Mouse (Mus musculus) lung, adult 18-20 months (tissue): Measurements from ENCODE around the gene Shtn1.

Experiments used
- DNase-seq, 2 experiments: peaks; one replicate each; pipeline ENCODE4 v3.0.0; 2022; ENCODE audit warnings: mixed read lengths in 2 of 2

The Shtn1 gene

DNA sequence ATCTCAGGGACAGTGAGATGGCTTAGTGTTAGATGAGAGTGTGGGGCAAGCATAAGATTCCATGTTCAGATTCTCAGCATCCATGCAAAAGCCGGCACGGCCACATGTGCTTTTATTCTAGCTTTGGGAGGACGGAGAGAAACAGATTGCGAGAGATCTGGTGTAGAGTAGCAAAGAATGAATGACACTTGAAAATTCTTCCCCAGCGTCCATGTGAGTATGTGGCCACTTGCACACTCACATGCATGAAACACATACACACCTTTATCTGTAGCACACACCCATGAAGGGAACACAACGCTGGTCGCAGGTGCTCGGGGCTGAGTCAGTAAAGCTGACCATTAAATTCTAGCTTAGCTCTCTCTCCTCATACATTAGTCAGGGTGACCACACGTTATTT lies 24.3 kb downstream of the Shtn1 start:
- no peak for DNase-seq

DNA sequence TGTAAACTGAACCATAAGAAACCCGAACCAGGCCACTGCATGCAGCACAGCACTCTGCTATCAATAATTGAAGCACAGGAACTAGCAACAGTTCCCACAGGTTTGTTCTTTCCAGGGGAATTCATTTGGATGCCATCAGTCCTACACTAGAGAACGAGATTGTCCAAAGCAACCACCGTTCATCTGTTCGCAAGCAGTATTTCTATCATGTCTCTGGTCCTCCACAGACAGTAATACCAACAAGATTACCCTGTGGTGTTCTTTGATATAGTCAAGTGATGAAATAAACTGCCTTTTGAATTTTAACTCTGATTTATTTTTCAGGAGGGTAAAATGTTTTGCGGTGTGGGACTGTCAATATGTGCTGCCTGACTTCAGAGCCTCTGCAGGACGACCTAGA lies 27.0 kb downstream of the Shtn1 start:
- no peak for DNase-seq

DNA sequence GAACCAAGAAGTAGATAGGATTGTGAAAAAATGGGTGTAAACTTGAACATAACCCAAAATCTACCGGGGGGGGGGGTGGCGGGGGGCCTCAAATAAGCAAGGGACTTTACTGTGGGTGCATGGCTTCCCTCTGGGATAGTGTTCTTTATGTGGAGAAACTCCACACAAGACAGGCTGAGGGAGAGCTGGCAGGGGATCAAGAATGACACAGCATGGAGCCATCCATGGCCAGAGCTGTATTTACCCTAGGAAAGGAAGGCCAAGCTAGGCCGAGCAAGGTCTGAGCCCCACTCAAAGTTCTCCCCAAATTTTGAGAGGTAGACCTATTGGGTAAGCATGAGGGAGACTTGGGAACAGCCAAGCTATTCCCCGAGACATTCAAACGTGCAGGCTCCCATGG lies 28.4 kb downstream of the Shtn1 start:
- DNase-seq, result no peak

DNA sequence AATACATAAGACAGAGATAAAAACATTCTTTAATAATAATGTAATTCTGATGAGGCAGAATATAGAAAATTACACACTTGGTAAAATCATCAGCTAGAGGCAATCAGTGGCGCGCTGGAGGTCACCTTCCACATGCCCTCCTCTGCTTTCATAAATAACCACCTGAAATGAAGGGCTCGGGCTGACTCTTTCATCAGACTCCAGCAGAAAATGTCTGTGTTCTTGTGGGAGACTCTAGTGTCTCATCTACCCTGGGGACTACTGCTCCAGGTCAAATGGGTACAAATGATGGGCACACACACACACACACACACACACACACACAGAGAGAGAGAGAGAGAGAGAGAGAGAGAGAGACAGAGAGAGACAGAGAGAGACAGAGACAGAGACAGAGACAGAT lies 34.8 kb downstream of the Shtn1 start:
- DNase-seq, result no peak

DNA sequence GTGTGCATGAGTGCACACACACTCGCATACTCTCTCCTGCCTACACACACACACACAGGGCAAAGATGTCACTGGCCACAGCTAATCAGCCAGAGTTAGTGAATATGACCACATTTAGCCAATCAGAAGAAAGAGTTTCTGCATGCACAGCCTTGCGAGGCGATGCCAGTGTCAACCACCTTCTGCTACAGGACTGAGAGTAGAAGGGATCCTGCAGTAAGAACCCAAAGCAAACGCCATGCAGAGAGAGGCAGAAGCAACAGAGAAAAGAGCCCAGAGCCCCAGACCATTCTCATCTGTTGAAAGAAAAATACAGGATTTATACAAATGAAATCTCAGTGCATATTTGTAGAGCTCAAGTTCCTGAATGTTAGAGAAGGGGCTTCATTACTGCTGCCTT lies 37.1 kb downstream of the Shtn1 start:
- no peak for DNase-seq

DNA sequence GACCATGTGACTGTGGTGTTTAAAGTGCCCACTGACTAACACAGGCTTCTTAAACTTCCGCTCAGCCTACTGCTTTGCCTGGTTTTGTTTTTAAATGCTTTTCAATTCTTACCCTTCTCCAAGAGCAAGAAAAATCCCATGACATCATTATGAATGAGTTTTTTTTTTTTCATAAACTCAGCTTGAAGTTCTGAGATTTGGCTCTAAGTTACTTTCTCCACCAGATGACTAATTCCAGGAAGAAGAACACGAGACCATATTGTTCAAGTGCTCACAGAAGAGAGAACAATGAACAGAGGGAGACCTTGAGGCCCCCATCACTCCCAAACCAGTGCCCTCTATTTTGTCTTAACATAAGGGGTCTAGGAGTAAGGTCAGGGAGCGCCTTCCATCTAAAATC lies 39.1 kb downstream of the Shtn1 start:
- DNase-seq, result no peak

DNA sequence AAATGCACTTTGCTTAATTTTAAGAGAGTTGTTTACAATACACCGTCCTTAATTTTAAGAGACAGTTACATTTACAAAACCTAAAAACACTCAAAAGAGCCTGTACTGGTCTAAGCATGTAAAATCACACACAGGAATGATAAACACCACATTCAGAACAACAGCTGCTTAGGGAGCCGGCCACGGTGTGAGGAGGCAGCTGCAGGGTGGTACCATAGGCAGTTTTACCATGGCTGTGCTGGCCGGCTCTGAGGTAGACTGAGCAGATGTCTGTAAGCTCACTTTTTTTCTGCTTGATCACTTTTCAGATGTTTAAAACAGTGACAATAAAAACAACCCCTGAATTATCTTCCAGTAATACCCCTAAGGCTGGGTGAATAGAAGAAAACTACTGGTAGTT lies 42.7 kb downstream of the Shtn1 start:
- DNase-seq, result no peak

DNA sequence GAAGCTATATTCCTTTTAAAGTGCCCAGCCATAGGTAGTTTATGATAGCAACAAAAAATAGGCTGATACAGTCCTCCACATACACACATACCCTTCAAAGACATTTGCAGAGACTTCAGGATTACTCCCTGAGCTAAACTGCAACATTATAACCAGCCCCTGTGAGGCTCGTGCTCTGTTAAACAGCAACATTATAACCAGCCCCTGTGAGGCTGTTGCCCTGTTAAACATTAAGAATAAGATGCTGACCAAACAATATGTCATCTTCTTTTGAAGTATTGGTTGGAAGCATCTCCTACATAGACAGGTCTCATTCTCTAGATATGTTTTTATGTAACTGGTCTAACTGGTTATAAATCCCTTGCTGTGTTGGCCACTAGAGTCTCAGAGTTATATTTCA lies 45.7 kb downstream of the Shtn1 start:
- no peak for DNase-seq

DNA sequence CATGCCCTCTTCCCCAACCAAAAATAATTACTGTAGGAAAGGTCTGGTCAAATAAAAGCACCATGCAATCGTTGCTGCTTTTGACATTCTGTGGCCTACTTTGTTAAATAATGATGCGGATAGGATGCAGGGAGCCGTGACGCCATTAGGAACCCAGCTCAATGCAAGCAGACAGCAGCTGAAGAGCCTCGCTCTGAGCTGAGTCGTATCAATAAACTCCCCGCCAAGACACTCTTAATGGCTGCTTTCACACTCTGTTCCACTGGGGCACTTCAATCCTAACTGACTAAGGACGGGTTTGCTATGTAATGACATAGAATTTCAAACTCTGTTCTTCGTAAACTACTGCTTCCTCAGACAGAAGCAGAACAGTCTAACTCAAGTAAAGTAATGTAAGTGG lies 46.9 kb downstream of the Shtn1 start:
- DNase-seq, result no peak

DNA sequence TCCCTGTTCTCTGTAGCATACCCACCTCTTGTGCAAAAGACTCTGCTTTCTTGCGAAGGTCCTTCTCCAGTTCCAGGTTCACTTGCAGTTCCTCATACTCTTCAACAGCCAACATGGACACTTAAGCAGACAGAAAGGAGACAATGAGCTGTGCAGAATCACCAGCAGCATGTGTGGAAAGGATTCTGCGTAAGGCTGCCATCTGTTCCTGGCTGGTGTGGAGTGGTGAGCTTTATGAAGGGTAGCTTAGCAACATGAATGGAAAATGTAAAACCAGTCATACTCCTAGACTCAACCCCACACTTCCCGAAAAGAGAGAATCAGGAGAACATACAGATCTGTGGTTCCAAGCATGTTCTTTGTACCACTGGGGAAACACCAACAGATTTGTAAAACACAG lies 47.8 kb downstream of the Shtn1 start:
- no peak for DNase-seq

DNA sequence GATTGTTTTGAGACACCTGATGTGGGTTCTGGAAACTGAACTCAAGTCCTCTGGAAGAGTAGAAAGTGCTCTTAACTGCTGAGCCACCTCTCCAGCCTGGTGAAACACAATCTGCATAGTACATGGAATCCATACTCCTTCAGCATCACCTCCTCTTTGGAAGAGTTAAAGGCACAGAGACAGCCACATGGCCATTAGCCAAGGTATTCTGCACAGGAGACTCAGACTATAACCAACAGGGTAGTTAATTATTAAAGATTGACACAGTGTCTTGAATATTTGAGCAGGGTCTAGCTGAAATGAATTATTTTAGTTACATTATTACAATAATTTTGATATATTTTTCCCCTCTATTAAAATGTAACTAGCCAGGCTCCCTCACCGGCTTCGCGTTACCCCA lies 52.0 kb downstream of the Shtn1 start:
- DNase-seq, result no peak

DNA sequence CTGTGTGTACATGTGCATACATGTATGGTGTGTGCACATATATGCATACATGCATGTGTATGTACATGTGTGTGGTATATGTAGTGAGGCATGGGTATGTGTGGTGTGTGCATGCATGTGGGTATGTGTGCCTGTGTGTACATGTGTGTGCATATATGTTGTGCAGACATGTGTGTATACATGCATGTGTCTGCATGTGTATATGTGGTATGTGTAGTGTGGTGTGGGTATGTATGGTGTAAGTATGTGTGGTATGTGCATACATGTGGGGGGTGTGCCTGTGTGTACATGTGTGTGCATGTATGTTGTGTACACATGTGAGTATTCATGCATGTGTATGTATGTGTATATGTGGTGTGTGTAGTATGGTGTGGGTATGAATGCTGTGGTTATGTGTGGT lies 54.3 kb downstream of the Shtn1 start:
- no peak for DNase-seq

DNA sequence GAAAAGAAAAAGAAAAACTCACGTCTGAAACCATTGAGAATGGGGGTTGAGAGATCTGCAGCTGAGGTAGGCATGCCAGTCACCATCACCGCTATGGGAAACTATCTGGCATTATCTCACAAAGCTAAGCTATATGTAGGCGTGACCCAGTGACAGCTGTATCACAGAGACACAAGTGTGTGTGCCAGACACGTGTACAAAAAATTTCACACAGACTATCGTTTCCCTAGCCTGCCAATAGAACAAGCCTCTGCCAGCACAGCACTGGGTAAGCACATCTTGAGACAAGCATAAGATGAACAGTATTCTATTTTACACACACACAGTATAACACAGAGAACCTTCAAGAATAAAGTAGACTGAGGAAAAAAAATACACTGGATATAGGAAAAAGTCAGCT lies 65.1 kb downstream of the Shtn1 start:
- no peak for DNase-seq

DNA sequence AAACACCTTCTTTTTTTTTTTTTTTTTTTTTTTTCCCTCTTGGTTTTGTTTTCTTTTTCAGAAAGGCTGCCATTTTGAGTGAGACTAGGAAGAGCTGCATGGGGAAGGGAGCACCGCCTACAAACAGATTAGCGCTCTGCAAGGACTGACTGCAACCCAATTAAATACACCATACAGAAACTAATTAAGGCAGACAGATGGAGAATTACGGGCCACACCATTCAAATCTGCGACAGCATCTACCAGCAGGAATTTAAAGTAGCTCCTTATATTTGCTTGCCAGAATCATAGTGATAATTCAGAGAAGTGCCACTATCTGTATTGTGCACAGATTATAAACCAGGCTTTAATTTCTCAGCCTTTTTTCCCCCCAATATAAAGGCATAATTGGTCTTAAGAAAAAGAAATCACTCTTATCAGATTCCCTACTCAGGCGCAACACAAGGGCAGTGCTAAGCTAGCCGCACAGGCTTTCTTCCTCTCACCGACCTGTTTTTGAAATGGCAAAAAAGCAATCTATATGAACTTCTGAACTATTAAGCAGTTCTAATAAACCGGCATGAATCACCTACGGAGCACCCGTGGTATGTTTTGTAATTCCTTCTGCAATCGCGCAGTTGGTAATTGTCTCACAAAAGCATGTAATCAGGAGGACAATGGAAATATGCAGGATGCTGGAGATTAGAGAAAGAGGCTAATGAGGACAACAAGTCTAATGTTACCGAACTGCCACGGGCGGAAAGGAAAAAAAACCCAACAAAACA lies 69.1 kb downstream of the Shtn1 start:
- DNase-seq, result no peak

DNA sequence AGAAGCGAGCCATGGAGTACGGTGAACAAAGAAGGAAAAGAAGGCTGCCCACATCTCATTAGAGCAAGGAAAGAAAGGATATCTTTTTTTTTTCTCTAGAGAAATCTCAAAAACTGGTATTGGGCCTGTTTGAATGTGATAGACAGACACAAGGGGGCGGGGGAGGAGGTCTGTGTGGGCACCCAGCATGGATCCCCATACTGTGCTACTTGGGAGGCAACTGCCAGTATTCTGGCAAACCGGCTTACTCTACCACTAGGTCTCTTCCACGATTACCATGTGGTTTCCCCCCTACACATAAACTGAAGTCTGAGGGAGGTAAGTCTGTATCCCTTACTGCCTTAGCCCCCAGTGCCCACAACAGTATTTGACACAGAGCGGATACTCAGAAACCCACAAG lies 73.1 kb downstream of the Shtn1 start:
- DNase-seq, result no peak

DNA sequence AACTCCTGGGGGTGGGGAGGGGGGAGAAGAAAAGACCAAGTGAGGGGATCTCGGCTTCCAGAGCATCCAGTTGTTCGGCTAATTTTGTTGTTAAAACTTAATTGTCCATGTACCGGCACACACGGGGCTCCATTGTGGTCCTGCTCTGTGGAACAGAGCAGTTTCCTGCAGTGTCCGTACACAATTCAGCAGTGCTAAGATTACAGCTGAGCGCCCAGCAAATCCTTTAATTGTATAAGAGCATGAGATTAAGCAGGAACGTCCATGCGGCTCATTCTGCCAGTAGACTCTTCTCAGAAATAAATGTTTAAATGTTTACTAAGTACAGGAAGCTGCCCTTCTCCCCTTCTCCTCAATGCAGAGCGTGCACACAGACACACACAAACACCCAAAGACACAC lies 94.3 kb downstream of the Shtn1 start:
- no peak for DNase-seq

DNA sequence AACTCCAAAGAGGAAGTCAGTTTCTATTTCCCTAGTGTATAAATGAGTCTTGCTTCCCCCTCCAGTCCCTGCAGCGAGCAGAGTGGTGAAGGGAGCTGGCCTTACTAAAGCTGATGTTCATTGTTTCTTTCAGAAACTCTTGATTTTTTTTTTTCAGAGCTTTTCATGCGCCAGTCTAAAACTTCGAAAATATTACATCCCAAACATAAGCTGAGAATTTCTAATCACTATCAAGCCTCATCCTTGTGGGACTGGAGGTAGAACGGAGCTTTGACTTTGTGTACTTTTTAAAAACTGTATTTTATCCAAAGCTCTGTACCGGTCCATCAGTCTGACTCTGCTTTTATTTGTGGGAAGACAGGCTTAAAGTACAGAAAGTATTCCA lies 95.9 kb downstream of the Shtn1 start:
- no peak for DNase-seq

DNA sequence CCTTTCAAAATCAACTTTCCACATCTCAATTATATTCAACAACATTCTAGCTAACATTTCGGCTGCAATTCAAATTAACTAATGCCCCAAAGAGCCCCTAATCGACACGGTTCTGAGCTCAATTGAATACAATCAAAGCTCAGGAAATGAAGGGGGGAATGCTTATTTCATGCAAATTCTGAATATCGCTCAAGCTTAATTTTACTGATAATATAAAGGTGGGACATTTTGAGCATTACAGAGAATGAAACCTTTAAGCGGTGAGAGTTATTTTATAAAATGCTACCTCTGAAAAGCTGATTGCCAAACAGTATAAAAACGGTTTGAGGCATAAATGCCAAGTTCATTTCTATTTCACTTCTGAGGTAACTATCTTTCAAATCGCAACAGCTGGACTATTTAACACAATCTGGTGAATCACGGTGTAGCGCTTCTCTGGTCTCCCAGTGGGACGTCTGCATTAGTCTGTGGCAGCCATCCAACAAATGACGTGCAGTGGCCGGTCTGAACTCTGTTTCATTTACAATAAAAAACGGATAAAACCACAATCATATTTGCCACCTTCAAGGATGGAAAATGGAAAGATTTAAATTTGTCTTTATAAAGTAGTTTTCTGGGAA lies 96.4 kb downstream of the Shtn1 start:
- DNase-seq, result no peak

DNA sequence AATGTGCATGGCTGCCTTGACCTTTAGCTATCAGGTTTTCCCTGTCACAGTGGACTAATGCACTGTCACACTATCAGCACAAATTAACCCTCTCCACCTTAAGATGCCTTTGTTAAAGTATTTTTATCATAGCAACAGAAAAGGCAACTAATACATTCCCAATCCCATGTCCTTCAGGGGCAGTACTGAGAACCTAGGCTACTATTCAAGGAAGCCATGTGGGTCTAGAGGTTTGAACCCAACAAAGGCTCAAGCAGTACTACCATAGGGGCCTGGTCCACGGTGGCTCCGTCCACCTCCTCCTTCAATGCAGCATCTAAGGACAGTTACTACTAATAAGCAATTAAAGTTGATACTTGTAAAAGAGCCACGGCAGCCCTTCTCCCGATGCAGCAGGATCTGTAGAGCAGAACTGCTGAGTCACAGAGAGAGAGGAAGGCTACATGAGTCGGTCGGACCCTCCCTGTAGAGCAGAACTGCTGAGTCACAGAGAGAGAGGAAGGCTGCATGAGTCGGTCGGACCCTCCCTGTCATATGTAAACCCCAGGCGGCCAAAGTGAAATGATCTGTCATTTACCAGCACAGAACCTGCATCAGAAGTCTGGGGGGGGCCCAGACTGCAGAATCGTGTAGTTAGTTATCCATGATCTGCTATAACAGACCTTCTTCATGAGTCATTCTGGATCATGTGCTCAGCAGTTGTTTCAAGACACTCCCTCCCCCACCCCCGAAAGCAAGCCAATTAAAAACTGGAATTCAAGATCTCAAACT lies 97.3 kb downstream of the Shtn1 start:
- no peak for DNase-seq

DNA sequence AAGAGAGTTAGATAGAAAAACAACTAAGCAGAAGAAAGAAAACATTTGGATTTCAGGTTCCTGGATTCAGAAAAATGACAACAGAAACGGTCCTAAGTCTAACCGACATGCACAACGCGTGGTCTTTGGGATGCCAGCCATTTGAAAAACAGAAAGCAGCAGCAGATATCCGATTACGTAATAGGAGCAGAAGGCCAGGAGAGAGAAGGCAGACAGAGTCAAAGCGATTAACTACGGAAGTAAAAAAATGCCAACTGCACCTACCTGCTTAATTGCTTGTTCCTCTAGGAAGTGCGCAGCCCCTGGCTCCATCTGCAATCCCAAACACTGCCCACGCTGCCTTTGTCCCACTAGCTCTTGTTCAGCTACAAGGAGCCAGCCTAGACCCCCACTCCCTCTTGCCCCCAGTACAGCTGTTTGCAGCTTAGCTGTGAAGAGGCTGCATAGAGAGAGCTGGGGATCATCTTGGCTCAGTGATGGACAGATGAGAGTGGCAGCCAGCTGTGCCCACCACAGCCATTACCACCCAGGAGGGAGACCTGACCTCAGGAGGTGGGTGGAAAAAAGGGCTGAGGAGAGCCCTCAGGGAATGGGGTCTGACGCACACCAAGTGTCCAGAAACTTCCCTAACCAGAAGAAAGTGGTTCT lies 100.6 kb downstream of the Shtn1 start:
- DNase-seq, result no peak

DNA sequence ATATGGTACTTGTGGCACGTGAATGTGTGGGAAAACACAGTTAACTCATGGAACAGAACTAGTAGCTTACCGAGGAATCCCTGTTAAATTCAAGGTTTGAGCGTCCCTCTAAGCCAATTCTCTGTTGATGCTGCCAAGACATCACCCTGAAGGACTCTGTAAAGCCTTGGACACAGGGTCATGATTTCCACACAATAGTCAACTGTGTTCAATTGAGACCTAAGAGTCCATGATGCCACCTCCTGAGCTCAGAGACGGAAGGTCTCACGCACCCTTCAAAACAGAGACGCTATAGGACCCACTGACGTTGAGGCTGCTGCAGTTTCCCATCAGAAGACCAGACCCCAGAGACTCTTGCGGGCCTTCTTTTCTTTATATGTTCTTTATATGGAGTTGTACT lies 101.8 kb downstream of the Shtn1 start:
- DNase-seq, result no peak

DNA sequence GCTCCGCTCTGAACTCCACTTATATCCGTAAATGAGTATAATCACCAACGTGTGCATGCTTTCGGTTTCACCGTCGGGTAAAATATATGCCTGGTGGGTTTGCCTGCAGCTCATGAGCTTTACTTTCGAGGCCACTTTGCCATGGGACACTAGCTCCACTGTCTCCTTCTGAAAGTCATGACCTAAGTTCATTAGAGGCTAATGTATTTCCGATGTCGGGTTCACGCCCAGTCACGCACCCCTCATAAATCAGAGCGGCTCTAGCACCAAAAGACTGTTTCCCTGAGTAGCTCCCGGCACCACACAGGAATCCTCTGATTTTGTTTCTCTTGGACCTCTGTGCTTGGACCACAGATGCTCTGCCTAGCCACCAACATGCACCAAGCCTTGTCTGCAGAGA lies 105.1 kb downstream of the Shtn1 start:
- DNase-seq, result no peak

DNA sequence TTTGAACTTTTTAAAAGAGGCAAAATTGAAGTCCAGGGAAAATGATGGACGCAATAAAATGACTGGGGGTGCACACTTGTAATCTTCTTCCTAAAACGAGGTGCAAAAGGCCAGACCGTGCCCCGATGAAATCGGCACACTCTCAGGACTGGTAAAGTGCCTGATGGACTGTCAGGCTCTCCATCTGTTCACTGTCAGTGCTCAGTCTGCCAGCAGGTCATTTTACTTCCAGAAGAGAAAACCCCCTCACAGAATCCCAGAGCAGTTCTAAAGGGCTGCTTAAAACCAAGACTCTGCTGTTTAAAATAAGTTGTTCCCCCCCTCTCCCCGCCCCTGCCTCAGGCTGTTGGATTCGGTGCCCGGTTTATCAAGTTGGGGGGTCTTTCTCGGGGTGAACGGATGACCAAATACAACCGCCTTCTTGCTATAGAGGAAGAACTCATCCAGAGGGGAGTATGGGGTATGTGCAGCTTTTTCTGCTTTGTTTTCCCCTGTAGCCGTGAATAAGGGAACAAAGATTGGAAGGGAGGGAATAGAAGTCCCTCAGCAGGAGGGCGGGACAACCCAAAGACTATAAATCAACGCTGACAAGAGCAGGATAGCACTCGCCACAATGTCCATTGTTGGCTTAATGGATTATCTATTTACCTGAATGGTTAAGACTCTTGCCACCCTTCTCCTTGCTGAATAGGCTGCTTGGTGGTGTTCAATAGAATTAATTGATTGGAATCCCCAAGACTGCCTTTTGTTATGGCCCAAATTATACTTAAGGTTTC lies 107.0 kb downstream of the Shtn1 start:
- no peak for DNase-seq
